Mouse (Mus musculus): Measurements from ENCODE around the gene Stxbp3.

GRCm38 (mm10) chr3:108765476-108765875 is 74.8 kb downstream of the Stxbp3 start:
- TF ChIP-seq CTCF (IDR thresholded peaks at IDR 0.05; ENCODE audit: low read depth, low read length) = no peak
- no peak for TF ChIP-seq POLR2A (IDR thresholded peaks at IDR 0.05; ENCODE audit: borderline replicate concordance, low read depth, low read length)
